Mouse (Mus musculus) embryonic fibroblast, embryonic 13.5 days (primary cell): ENCODE results near the gene Ssx2ip.

Experiments used
- CTCF ChIP-seq: IDR thresholded peaks from 2 replicates; pipeline ENCODE4 v1.5.1; 2011; ENCODE audit warnings: mild to moderate bottlenecking, control low read depth, low read length, moderate library complexity, borderline replicate concordance; ENCODE audit not compliant: insufficient read depth
- POLR2A ChIP-seq: IDR thresholded peaks from 2 replicates; pipeline ENCODE4 v1.6.1; 2011; ENCODE audit warnings: low read depth, mild to moderate bottlenecking, control low read depth, low read length, moderate library complexity

GRCm38 (mm10) chr3:146412480-146412879 lies 8.0 kb downstream of the Ssx2ip start:
- TF ChIP-seq POLR2A (no peak), CTCF (no peak)
